Mouse (Mus musculus): ENCODE data around the gene Mon2. TPM values are rescaled to one million over a fixed set of nuclear protein-coding genes. Genes with fewer than 3 reads are reported as not detected.
"Not testable (repeated sequence)": the region's sequence is repeated elsewhere in the genome, so short reads cannot be mapped to it uniquely, and the experiment has no call there.

The Mon2 gene
- polyA plus RNA-seq, 1 experiment from 2014 or later: 32.4 TPM

- no peak for ATAC-seq (ENCODE audit: insufficient number of reproducible peaks, insufficient read depth, low FRiP score, low TSS enrichment, low read depth)
- Histone ChIP-seq H3K36me3 (peaks cover 16% of the 10 kb centered on the region), H3K27me3 (no peaks in the 10 kb centered on the region), H3K9ac (no peak overlapping the region), H3K4me2 (no peak overlapping the region), H3K27ac (no peak overlapping the region), H3K4me3 (no peak overlapping the region), H3K9me3 (no peaks in the 10 kb centered on the region), H3K4me1 (no peaks in the 10 kb centered on the region)
- 87% methylated on average over 10 of the region's 10 CpGs for WGBS
These were observed 19.8 kb downstream of the Mon2 start for GRCm38 (mm10) chr10:123056463-123056862.

GRCm38 (mm10) chr10:123055205-123056000 lies 20.9 kb downstream of the Mon2 start:
- H3K4me1 ChIP-seq: no peaks in the 10 kb centered on the region
- H3K27me3 ChIP-seq: no peaks in the 10 kb centered on the region
- no peaks in the 10 kb centered on the region for H3K9me3 ChIP-seq
- no peak overlapping the region for H3K4me2 ChIP-seq
- ATAC-seq (ENCODE audit: insufficient number of reproducible peaks, insufficient read depth, low FRiP score, low TSS enrichment, low read depth): no peak
- peaks cover 25% of the 10 kb centered on the region for H3K36me3 ChIP-seq
- H3K9ac ChIP-seq: no peak overlapping the region
- 84% methylated on average over 9 of the region's 9 CpGs for WGBS
- H3K4me3 ChIP-seq: no peak overlapping the region
- H3K27ac ChIP-seq: no peak overlapping the region

GRCm38 (mm10) chr10:123053557-123053956 lies 22.7 kb downstream of the Mon2 start:
- H3K36me3 ChIP-seq: peaks cover 33% of the 10 kb centered on the region
- H3K27me3 ChIP-seq: no peaks in the 10 kb centered on the region
- no peak overlapping the region for H3K4me2 ChIP-seq
- no peak overlapping the region for H3K4me3 ChIP-seq
- WGBS: 83% methylated on average over 4 of the region's 4 CpGs
- no peak overlapping the region for H3K27ac ChIP-seq
- H3K9me3 ChIP-seq: no peaks in the 10 kb centered on the region
- no peak overlapping the region for H3K9ac ChIP-seq
- H3K4me1 ChIP-seq: no peaks in the 10 kb centered on the region
- no peak for ATAC-seq (ENCODE audit: insufficient number of reproducible peaks, insufficient read depth, low FRiP score, low TSS enrichment, low read depth)

GRCm38 (mm10) chr10:123052021-123052420 lies 24.3 kb downstream of the Mon2 start:
- Histone ChIP-seq H3K4me3 (no peak overlapping the region), H3K36me3 (peaks cover 31% of the 10 kb centered on the region), H3K9ac (no peak overlapping the region), H3K4me1 (no peaks in the 10 kb centered on the region), H3K9me3 (no peaks in the 10 kb centered on the region), H3K4me2 (no peak overlapping the region), H3K27ac (no peak overlapping the region), H3K27me3 (no peaks in the 10 kb centered on the region)
- 77% methylated on average over 7 of the region's 7 CpGs for WGBS
- ATAC-seq (ENCODE audit: insufficient number of reproducible peaks, insufficient read depth, low FRiP score, low TSS enrichment, low read depth): no peak

- H3K27ac ChIP-seq: no peak overlapping the region
- H3K9me3 ChIP-seq: no peaks in the 10 kb centered on the region
- H3K9ac ChIP-seq: no peak overlapping the region
- peaks cover 41% of the 10 kb centered on the region for H3K36me3 ChIP-seq
- H3K4me2 ChIP-seq: no peak overlapping the region
- no peak for ATAC-seq (ENCODE audit: insufficient number of reproducible peaks, insufficient read depth, low FRiP score, low TSS enrichment, low read depth)
- H3K4me1 ChIP-seq: no peaks in the 10 kb centered on the region
- no peak overlapping the region for H3K4me3 ChIP-seq
- 90% methylated on average over 1 of the region's 1 CpGs for WGBS
- no peaks in the 10 kb centered on the region for H3K27me3 ChIP-seq
These were observed 27.6 kb downstream of the Mon2 start for GRCm38 (mm10) chr10:123048730-123049129.

- H3K4me2 ChIP-seq: no peak overlapping the region
- H3K9me3 ChIP-seq: no peaks in the 10 kb centered on the region
- H3K4me3 ChIP-seq: no peak overlapping the region
- H3K9ac ChIP-seq: no peak overlapping the region
- H3K27me3 ChIP-seq: no peaks in the 10 kb centered on the region
- no peak overlapping the region for H3K27ac ChIP-seq
- H3K4me1 ChIP-seq: no peaks in the 10 kb centered on the region
- no peak for ATAC-seq (ENCODE audit: insufficient number of reproducible peaks, insufficient read depth, low FRiP score, low TSS enrichment, low read depth)
- 60% methylated on average over 2 of the region's 2 CpGs for WGBS
- H3K36me3 ChIP-seq: peaks cover 68% of the 10 kb centered on the region
These were observed 36.4 kb downstream of the Mon2 start for GRCm38 (mm10) chr10:123039936-123040335.

GRCm38 (mm10) chr10:123032078-123032646 lies 44.1 kb downstream of the Mon2 start:
- Histone ChIP-seq H3K27me3 (no peaks in the 10 kb centered on the region), H3K4me3 (no peak overlapping the region), H3K4me2 (no peak overlapping the region), H3K9ac (no peak overlapping the region), H3K9me3 (no peaks in the 10 kb centered on the region), H3K27ac (no peak overlapping the region), H3K36me3 (peaks cover 86% of the 10 kb centered on the region), H3K4me1 (no peaks in the 10 kb centered on the region)
- 89% methylated on average over 14 of the region's 14 CpGs for WGBS
- no peak for ATAC-seq (ENCODE audit: insufficient number of reproducible peaks, insufficient read depth, low FRiP score, low TSS enrichment, low read depth)

- Histone ChIP-seq H3K27ac (no peak overlapping the region), H3K4me2 (no peak overlapping the region), H3K4me3 (no peak overlapping the region), H3K9ac (no peak overlapping the region), H3K36me3 (peaks cover 86% of the 10 kb centered on the region), H3K27me3 (no peaks in the 10 kb centered on the region), H3K9me3 (no peaks in the 10 kb centered on the region), H3K4me1 (no peaks in the 10 kb centered on the region)
- 95% methylated on average over 8 of the region's 8 CpGs for WGBS
- ATAC-seq (ENCODE audit: insufficient number of reproducible peaks, insufficient read depth, low FRiP score, low TSS enrichment, low read depth): no peak
These were observed 44.9 kb downstream of the Mon2 start for GRCm38 (mm10) chr10:123031449-123031848.

- no peaks in the 10 kb centered on the region for H3K27me3 ChIP-seq
- peaks cover 81% of the 10 kb centered on the region for H3K36me3 ChIP-seq
- no peaks in the 10 kb centered on the region for H3K4me1 ChIP-seq
- H3K4me2 ChIP-seq: no peak overlapping the region
- no peak overlapping the region for H3K4me3 ChIP-seq
- no peak for ATAC-seq (ENCODE audit: insufficient number of reproducible peaks, insufficient read depth, low FRiP score, low TSS enrichment, low read depth)
- WGBS: 77% methylated on average over 9 of the region's 9 CpGs
- no peak overlapping the region for H3K27ac ChIP-seq
- H3K9me3 ChIP-seq: no peaks in the 10 kb centered on the region
- H3K9ac ChIP-seq: no peak overlapping the region
These were observed 45.7 kb downstream of the Mon2 start for GRCm38 (mm10) chr10:123030589-123030988.

GRCm38 (mm10) chr10:123028949-123029348 lies 47.4 kb downstream of the Mon2 start:
- no peak overlapping the region for H3K27ac ChIP-seq
- no peaks in the 10 kb centered on the region for H3K4me1 ChIP-seq
- 85% methylated on average over 4 of the region's 4 CpGs for WGBS
- peaks cover 70% of the 10 kb centered on the region for H3K36me3 ChIP-seq
- no peaks in the 10 kb centered on the region for H3K27me3 ChIP-seq
- ATAC-seq (ENCODE audit: insufficient number of reproducible peaks, insufficient read depth, low FRiP score, low TSS enrichment, low read depth): no peak
- H3K9me3 ChIP-seq: no peaks in the 10 kb centered on the region
- H3K4me2 ChIP-seq: no peak overlapping the region
- H3K9ac ChIP-seq: no peak overlapping the region
- no peak overlapping the region for H3K4me3 ChIP-seq

GRCm38 (mm10) chr10:123026736-123027135 lies 49.6 kb downstream of the Mon2 start:
- not testable (repeated sequence) for H3K9ac ChIP-seq; H3K4me2 ChIP-seq; H3K4me1 ChIP-seq; H3K4me3 ChIP-seq; ATAC-seq (ENCODE audit: insufficient number of reproducible peaks, insufficient read depth, low FRiP score, low TSS enrichment, low read depth); H3K9me3 ChIP-seq; H3K27me3 ChIP-seq; H3K27ac ChIP-seq
- WGBS: 94% methylated on average over 4 of the region's 4 CpGs
- peaks cover 71% of the 10 kb centered on the region for H3K36me3 ChIP-seq

GRCm38 (mm10) chr10:123013435-123013834 lies 62.9 kb downstream of the Mon2 start:
- H3K9ac ChIP-seq: no peak overlapping the region
- no peaks in the 10 kb centered on the region for H3K4me1 ChIP-seq
- ATAC-seq (ENCODE audit: insufficient number of reproducible peaks, insufficient read depth, low FRiP score, low TSS enrichment, low read depth): no peak
- 47% methylated on average over 18 of the region's 18 CpGs for WGBS
- H3K27ac ChIP-seq: no peak overlapping the region
- H3K4me2 ChIP-seq: no peak overlapping the region
- no peaks in the 10 kb centered on the region for H3K9me3 ChIP-seq
- H3K36me3 ChIP-seq: peaks cover 73% of the 10 kb centered on the region
- H3K27me3 ChIP-seq: no peaks in the 10 kb centered on the region
- no peak overlapping the region for H3K4me3 ChIP-seq
